In the genomic region with DNA sequence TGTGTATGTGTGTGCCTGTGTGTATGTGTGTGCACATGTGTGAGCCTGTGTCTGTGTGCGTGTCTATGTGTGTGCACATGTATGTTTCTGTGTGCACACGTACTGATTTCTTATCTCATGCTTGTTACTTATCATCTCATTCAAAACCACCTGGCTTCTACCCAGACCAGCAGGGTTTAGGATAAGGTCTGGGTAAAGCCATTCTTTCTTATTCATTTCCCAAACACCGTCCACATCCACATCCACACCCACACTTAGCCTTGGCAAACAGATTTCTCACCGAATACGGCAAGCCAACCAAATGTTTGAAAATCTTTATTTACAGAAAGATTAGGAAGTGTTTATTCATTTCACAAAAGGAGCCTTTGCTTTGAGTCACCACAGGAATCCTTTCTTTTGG, we compare ENCODE assay signal across 19 mouse cellular contexts.
"Had no signal": no experiment of that assay in that cellular context is flagged by ENCODE, and none has a peak within 500 bp of the region (broad histone marks: within the 10 kb centered on the region; RNA-seq: fewer than 3 reads in every experiment).

No protein-coding gene starts in this region.

- H3K36me3 ChIP-seq: limb, embryonic 10.5 days; limb, embryonic 13.5 days; liver, embryonic 12.5 days; liver, embryonic 15.5 days; midbrain, embryonic 12.5 days; midbrain, embryonic 15.5 days; neural tube, embryonic 12.5 days; neural tube, embryonic 15.5 days had no signal

- H3K4me1 ChIP-seq: neural tube, embryonic 15.5 days had no signal

- ATAC-seq: intestine, postnatal 0 days; midbrain, embryonic 15.5 days had no signal

- H3K4me2 ChIP-seq: limb, embryonic 13.5 days; liver, embryonic 12.5 days; liver, embryonic 15.5 days; midbrain, embryonic 12.5 days; midbrain, embryonic 15.5 days; neural tube, embryonic 12.5 days; neural tube, embryonic 15.5 days had no signal

- H3K9ac ChIP-seq: limb, embryonic 13.5 days; liver, embryonic 12.5 days; liver, embryonic 15.5 days; midbrain, embryonic 12.5 days; midbrain, embryonic 15.5 days; neural tube, embryonic 12.5 days; neural tube, embryonic 15.5 days had no signal

- H3K27me3 ChIP-seq: liver, embryonic 15.5 days; midbrain, embryonic 15.5 days; neural tube, embryonic 12.5 days; neural tube, embryonic 15.5 days had no signal

- DNase-seq: kidney, adult 2 months; kidney, postnatal 25 days; layer of hippocampus, adult 9-11 months; liver; right cerebral cortex, adult 18-20 months; right cerebral cortex, postnatal 25 days; spleen, adult 18-20 months; thymus, adult 18-20 months; thymus, postnatal 25 days had no signal

- H3K9me3 ChIP-seq: limb, embryonic 10.5 days; limb, embryonic 13.5 days; liver, embryonic 12.5 days; liver, embryonic 15.5 days; midbrain, embryonic 12.5 days; midbrain, embryonic 15.5 days; neural tube, embryonic 12.5 days; neural tube, embryonic 15.5 days had no signal

- H3K4me3 ChIP-seq: limb, embryonic 10.5 days; limb, embryonic 13.5 days; liver, embryonic 12.5 days; liver, embryonic 15.5 days; midbrain, embryonic 12.5 days; midbrain, embryonic 15.5 days; neural tube, embryonic 12.5 days; neural tube, embryonic 15.5 days had no signal

- H3K27ac ChIP-seq: kidney, postnatal 0 days; limb, embryonic 10.5 days; limb, embryonic 13.5 days; liver, embryonic 12.5 days; liver, embryonic 15.5 days; midbrain, embryonic 12.5 days; midbrain, embryonic 15.5 days; neural tube, embryonic 12.5 days; neural tube, embryonic 15.5 days had no signal
